Mouse (Mus musculus) intestine, postnatal 0 days (tissue): ENCODE measurements around the gene Wnt9a. TPM values are rescaled to one million over a fixed set of nuclear protein-coding genes. Genes with fewer than 3 reads are reported as not detected.
A peak's percentile ranks its signal among the peaks of the same experiment; 100 is the strongest.
"Not testable (repeated sequence)": the region's sequence is repeated elsewhere in the genome, so short reads cannot be mapped to it uniquely, and the experiment has no call there.

ENCODE experiments used
- ATAC-seq: fragments of 200-750 bp; cut with Nextera tagmentation; 2 replicates; pipeline ENCODE4 v1.8.0; 2017; ENCODE audit warnings: mild to moderate bottlenecking, moderate TSS enrichment, moderate library complexity
- H3K27ac ChIP-seq: fragments of 300-500 bp; sonication (generic); 2 replicates; pipeline ENCODE4 v1.5.1; 2014; ENCODE audit warnings: mild to moderate bottlenecking, low read depth, low read length, moderate library complexity
- H3K27me3 ChIP-seq: fragments of 300-500 bp; sonication (generic); replicated peaks from 2 replicates; pipeline ENCODE4 v1.6.1; 2014; ENCODE audit warnings: low read length, mixed read lengths; ENCODE audit not compliant: control insufficient read depth, insufficient read depth
- H3K36me3 ChIP-seq: fragments of 300-500 bp; sonication (generic); 2 replicates; pipeline ENCODE4 v1.6.1; 2014; ENCODE audit warnings: mild to moderate bottlenecking, moderate library complexity; ENCODE audit not compliant: control insufficient read depth, insufficient read depth
- H3K4me1 ChIP-seq: fragments of 300-500 bp; sonication (generic); replicated peaks from 2 replicates; pipeline ENCODE4 v1.6.1; 2014; ENCODE audit warnings: antibody characterized with exemption, low read length, mixed read lengths; ENCODE audit not compliant: control insufficient read depth, insufficient read depth
- H3K4me2 ChIP-seq: fragments of 300-500 bp; sonication (generic); replicated peaks from 2 replicates; pipeline ENCODE4 v1.6.1; 2014; ENCODE audit warnings: low read depth, mild to moderate bottlenecking, moderate library complexity
- H3K4me3 ChIP-seq: fragments of 300-500 bp; sonication (generic); 2 replicates; pipeline ENCODE4 v1.5.1; 2014; ENCODE audit warnings: low read depth, low read length
- H3K9ac ChIP-seq: fragments of 300-500 bp; sonication (generic); 2 replicates; pipeline ENCODE4 v1.6.1; 2014; ENCODE audit warnings: mild to moderate bottlenecking, low read depth, low read length
- H3K9me3 ChIP-seq: fragments of 300-500 bp; sonication (generic); 2 replicates; pipeline ENCODE4 v1.6.1; 2016; ENCODE audit warnings: mixed run types; ENCODE audit not compliant: control insufficient read depth
- CTCF ChIP-seq: sonication (generic); IDR thresholded peaks from 2 replicates; pipeline ENCODE4 v1.5.1; 2016; ENCODE audit warnings: low read depth, mild to moderate bottlenecking, control low read depth, antibody characterized with exemption, moderate library complexity
- WGBS: fragments of 180-500 bp; shearing (Covaris S2); extraction: QIAGEN DNeasy Blood & Tissue Kit; methylation state at CpG from one replicate; pipeline ENCODE4 v1.1.7; 2014; 5-methylcytosine and 5-hydroxymethylcytosine counted together
- polyA plus RNA-seq: library from polyadenylated mRNA; unstranded; fragments of >200 nt; fragmentation: Nextera tagmentation; extraction: Ambion mirVana; gene quantifications from 2 replicates; pipeline ENCODE4 v1.2.1, GENCODE M21; 2015

Wnt9a gene
- polyA plus RNA-seq, 1 experiment from 2014 or later = 2.2 TPM

- Histone ChIP-seq H3K9ac (no peak overlapping the region), H3K9me3 (no peaks in the 10 kb centered on the region), H3K4me3 (no peak overlapping the region), H3K36me3 (no peaks in the 10 kb centered on the region), H3K4me2 (no peak overlapping the region), H3K4me1 (no peaks in the 10 kb centered on the region), H3K27me3 (no peaks in the 10 kb centered on the region), H3K27ac (no peak overlapping the region)
- 35% methylated on average over 11 of the region's 11 CpGs for WGBS
- no peak for ATAC-seq
- no peak for TF ChIP-seq CTCF
Observed at GRCm38 (mm10) chr11:59356874-59357289, 50.2 kb downstream of the Wnt9a start.

GRCm38 (mm10) chr11:59361291-59361690 lies 54.6 kb downstream of the Wnt9a start:
- Histone ChIP-seq H3K36me3 (no peaks in the 10 kb centered on the region), H3K27ac (no peak overlapping the region), H3K9me3 (no peaks in the 10 kb centered on the region), H3K4me1 (no peaks in the 10 kb centered on the region), H3K27me3 (no peaks in the 10 kb centered on the region), H3K9ac (no peak overlapping the region), H3K4me3 (no peak overlapping the region), H3K4me2 (no peak overlapping the region)
- WGBS = 85% methylated on average over 9 of the region's 9 CpGs
- no peak for ATAC-seq
- no peak for TF ChIP-seq CTCF

GRCm38 (mm10) chr11:59364007-59364406 lies 57.3 kb downstream of the Wnt9a start:
- no peaks in the 10 kb centered on the region for H3K9me3 ChIP-seq
- H3K4me3 ChIP-seq = no peak overlapping the region
- ATAC-seq = no peak
- H3K36me3 ChIP-seq = no peaks in the 10 kb centered on the region
- H3K27ac ChIP-seq = no peak overlapping the region
- H3K9ac ChIP-seq = no peak overlapping the region
- no peaks in the 10 kb centered on the region for H3K4me1 ChIP-seq
- 71% methylated on average over 9 of the region's 9 CpGs for WGBS
- H3K27me3 ChIP-seq = no peaks in the 10 kb centered on the region
- no peak for TF ChIP-seq CTCF
- no peak overlapping the region for H3K4me2 ChIP-seq

DNA sequence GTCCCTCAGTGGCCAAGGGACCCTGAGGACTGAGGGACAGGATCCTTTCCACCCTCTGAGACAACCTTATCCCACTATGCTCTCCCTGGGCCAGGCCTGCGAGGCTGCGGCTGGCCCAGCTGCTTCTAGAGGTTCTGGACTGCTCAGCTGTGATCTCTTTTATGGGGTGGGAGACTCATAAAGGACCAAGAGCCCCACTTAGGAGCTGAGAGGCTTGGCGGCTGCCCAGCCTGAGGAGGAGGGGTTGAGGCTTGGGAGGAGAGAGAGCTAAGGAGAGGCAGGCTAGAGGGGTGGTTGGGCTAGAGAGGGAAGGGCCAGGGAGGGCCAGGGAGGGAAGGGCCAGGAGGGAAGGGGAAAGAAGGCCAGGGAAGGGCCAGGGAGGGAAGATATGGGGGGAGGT lies 57.7 kb downstream of the Wnt9a start:
- WGBS = 50% methylated on average over 3 of the region's 3 CpGs
- Histone ChIP-seq H3K27me3 (no peaks in the 10 kb centered on the region), H3K27ac (0 out of 2 replicates have a peak overlapping the region, but pooled peaks have one; percentile 43), H3K4me1 (no peaks in the 10 kb centered on the region), H3K9me3 (no peaks in the 10 kb centered on the region), H3K4me2 (no peak overlapping the region), H3K36me3 (no peaks in the 10 kb centered on the region), H3K9ac (no peak overlapping the region), H3K4me3 (no peak overlapping the region)
- TF ChIP-seq CTCF = no peak
- ATAC-seq = peak; percentile 13; the same call in 1 of the 2 replicates

DNA sequence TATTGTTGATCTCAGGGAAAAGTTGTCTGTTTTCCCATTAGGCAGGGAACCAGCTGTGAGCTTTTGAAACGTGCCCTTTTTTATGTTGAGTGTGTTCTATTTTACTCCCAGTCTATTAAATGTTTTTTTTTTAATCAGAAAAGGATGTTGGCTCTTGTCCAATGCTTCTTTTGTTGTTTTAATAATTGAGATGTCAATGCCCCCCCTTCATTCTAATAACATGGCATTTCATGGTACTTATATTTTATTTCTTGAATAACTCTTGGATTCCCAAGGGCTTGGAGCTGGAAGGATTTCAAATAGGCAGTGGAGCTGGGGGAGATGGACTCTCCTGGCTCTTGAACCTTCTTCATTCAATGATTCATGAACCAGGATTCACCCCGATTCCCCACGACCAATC lies 59.3 kb downstream of the Wnt9a start:
- Histone ChIP-seq H3K27me3 (no peaks in the 10 kb centered on the region), H3K9me3 (no peaks in the 10 kb centered on the region), H3K4me2 (no peak overlapping the region), H3K9ac (no peak overlapping the region), H3K36me3 (no peaks in the 10 kb centered on the region), H3K4me1 (no peaks in the 10 kb centered on the region), H3K4me3 (no peak overlapping the region), H3K27ac (no peak overlapping the region)
- WGBS = 71% methylated on average over 3 of the region's 3 CpGs
- no peak for TF ChIP-seq CTCF
- no peak for ATAC-seq

DNA sequence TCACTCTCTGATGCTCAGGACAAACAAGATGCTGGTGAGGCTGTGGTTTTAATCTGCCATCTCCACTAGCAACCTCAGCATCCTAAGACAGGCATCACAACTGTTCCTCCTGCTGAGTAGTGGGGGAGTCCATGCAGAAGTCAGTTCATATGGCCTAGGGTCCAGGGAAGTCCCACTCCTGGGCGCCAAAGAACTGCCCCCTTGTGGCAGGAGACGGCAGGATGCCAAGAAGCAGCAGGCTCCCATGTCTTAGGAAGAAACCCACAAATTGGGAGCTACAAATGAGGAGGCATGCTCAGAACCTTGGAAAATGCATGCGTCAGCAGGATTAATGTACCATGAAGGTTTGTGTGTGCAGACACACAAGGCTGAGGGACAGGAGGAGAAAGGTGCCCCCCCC lies 59.9 kb downstream of the Wnt9a start:
- no peak overlapping the region for H3K4me2 ChIP-seq
- no peak overlapping the region for H3K4me3 ChIP-seq
- H3K27ac ChIP-seq = no peak overlapping the region
- no peaks in the 10 kb centered on the region for H3K4me1 ChIP-seq
- WGBS = 47% methylated on average over 3 of the region's 3 CpGs
- H3K27me3 ChIP-seq = no peaks in the 10 kb centered on the region
- H3K9me3 ChIP-seq = no peaks in the 10 kb centered on the region
- no peak overlapping the region for H3K9ac ChIP-seq
- TF ChIP-seq CTCF = peak; percentile 61
- ATAC-seq = no peak
- no peaks in the 10 kb centered on the region for H3K36me3 ChIP-seq

GRCm38 (mm10) chr11:59367955-59368354 lies 61.2 kb downstream of the Wnt9a start:
- H3K4me2 ChIP-seq, H3K36me3 ChIP-seq, H3K4me3 ChIP-seq, H3K4me1 ChIP-seq, H3K9me3 ChIP-seq, H3K27ac ChIP-seq, H3K9ac ChIP-seq, H3K27me3 ChIP-seq, ATAC-seq: not testable (repeated sequence)
- 76% methylated on average over 4 of the region's 4 CpGs for WGBS
